Mouse (Mus musculus) left cerebral cortex, postnatal 36 days (tissue): Measurements from ENCODE around the gene Fgfr2. TPM values are rescaled to one million over a fixed set of nuclear protein-coding genes. Genes with fewer than 3 reads are reported as not detected.

ENCODE experiments used
- DNase-seq, 2 experiments: peaks; one replicate each; pipeline ENCODE4 v3.0.0; 2021 to 2022; ENCODE audit warnings: low spot score in 2 of 2, mixed read lengths in 1 of 2
- intact Hi-C: fragments of 180-260 bp; cut with DNase I; formaldehyde crosslinking; loops from one replicate; pipeline ENCODE4 v1.15.1; 2025
- total RNA-seq, 2 experiments: library from RNA; stranded (reverse); gene quantifications; 2 replicates each; pipeline ENCODE4 v1.2.3; 2021

Fgfr2 gene
- total RNA-seq, 2 experiments from 2014 or later: 41.6 to 46.6 TPM

DNA sequence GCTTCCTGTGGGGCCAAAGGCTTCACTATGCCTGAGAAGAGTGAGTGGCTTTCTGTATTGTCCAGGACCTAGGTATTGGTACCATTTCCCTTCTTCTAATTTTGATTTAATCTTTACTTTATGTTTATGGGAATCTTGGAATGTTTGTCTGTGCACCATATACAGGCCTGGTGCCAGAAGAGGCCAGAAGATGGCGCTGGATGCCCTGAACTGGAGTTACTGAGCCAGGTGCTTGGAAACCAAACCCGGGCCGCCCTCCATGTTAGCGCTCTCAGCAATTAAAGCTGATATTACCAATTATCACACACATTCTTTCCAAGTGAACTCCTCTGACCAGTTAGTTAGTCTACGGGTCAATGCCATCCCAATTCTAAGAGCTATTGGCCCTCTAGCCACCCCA lies 68.7 kb downstream of the Fgfr2 start:
- DNase-seq: no peak
- intact Hi-C loops: no loop called here

GRCm38 (mm10) chr7:133053757-133054156 lies 69.4 kb downstream of the Fgfr2 start:
- DNase-seq: no peak
- intact Hi-C loops: no loop called here

- no peak for DNase-seq
- intact Hi-C loops: no loop called here
Observed at GRCm38 (mm10) chr7:133052819-133053218, 70.3 kb downstream of the Fgfr2 start.

- no peak for DNase-seq
- intact Hi-C loops: no loop called here
Observed at GRCm38 (mm10) chr7:133050681-133051080, 72.5 kb downstream of the Fgfr2 start.

DNA sequence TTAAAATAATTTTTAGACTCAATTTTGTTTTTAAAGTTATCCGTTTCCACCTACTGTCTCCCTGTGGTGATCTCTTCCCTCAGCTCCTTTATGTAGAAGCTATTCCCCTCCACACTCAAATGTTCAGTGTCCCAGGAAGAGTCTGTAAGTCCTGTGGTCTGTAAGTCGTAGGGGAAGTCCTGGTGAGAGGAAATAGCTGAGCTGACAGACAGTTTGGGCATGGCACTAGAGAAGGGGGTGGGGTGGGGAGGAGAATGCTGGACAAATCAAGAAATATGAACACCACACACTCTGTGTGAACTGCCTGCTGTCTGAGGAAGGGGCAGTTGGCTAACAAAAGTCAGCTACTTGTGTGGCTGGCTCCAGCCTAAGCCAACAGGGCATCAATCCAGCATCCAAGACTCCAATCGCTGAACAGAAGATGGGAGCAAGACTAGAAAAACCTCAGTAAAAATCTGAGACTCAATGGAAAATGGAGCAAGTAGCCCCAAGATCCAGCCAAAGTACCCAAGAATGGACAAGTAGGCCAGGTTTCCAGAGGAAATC lies 75.0 kb downstream of the Fgfr2 start:
- no peak for DNase-seq
- intact Hi-C loops: no loop called here

GRCm38 (mm10) chr7:133047287-133047686 lies 75.9 kb downstream of the Fgfr2 start:
- no peak for DNase-seq
- intact Hi-C loops: no loop called here

DNA sequence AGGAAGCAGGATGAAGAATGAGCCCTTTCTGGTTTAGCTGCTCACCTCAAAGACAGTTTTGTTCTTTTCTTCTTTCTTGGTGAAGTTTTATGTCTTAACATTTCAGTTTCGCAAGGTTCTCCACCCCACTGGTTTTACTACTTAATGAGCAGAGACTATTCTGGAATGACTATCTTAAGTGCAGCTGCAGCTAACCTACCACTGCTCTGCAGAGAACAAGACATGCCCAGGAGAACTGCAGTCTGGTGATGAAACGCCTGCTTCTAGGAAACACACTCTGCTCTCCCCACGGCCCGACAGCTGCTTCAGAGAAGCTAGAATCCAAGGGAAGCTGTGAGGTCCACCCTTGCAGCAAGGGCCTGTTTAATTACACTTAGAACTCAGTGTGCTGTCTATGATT lies 78.4 kb downstream of the Fgfr2 start:
- DNase-seq: no peak
- intact Hi-C loops: no loop called here

DNA sequence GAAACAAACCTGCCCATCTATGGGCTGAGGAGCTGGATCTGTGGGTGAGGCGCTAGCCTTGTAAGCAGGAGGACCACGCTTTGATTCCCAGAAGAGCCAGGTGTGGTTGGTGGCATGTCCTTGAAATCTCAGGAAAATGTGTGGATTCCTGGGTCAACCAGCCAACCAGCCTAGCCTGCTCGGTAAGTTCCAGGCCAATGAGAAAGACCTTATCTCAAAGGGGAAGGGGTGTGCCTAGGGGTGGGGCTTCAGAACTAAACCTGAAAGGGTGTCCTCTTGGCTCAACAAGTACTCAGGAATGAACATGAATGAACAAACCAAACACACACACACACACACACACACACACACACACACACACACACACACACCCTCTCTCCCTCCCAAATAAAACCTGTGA lies 81.4 kb downstream of the Fgfr2 start:
- no peak for DNase-seq
- intact Hi-C loops: no loop called here

- intact Hi-C loops: no loop called here
- DNase-seq: no peak
Observed at GRCm38 (mm10) chr7:133040688-133041345, 82.3 kb downstream of the Fgfr2 start.

GRCm38 (mm10) chr7:133039556-133040255 lies 83.4 kb downstream of the Fgfr2 start:
- intact Hi-C loops: no loop called here
- DNase-seq: peak; percentile 32 to 54

DNA sequence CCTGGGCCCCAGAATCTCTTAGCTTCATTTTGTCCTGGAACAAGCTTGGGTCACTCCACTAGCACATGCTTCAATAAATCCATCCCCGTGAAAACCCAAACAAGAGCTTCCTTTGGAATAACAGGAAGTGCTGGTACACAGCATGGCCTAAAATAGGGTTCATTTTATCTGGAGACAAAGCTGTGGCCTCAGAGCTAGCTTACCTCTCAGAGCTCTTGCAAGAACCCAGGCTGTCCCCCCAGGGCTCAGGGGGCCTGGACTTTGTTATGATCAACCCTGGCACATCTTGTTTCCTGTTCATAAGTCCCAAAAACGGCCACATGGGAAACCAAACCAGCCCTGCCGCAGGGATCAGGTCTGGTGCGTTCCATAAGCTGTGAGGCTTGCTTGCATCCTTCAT lies 85.5 kb downstream of the Fgfr2 start:
- DNase-seq: no peak
- intact Hi-C loops: no loop called here

- DNase-seq: no peak
- intact Hi-C loops: no loop called here
Observed at GRCm38 (mm10) chr7:133037217-133037616, 85.9 kb downstream of the Fgfr2 start.

DNA sequence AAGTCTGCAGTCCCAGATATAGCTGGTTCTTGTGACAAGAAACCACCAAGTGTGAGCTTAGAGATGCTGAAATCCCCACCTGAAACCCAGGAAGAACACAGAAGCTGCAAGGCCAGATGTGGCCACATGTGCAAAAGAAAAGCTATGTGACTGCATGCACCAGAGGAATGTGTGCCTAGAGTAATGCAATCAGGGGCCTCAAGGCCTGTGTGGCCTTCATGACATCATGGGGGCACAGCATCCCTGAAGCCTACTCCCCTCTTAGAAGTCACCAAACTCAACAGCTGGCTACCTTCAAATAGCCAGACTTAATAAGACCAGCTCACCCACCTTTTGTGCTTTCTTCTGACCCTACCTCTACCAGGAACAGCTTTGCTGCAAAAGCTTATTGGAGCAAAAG lies 87.2 kb downstream of the Fgfr2 start:
- no peak for DNase-seq
- intact Hi-C loops: no loop called here

GRCm38 (mm10) chr7:133032589-133033203 lies 90.5 kb downstream of the Fgfr2 start:
- intact Hi-C loops: loop anchor here (5.0 kb wide), 5 partner anchors 90 to 605 kb away; partner anchors contain the start of genes Ctbp2, Edrf1 and Fgfr2
- peak; percentile 46 to 61 for DNase-seq

DNA sequence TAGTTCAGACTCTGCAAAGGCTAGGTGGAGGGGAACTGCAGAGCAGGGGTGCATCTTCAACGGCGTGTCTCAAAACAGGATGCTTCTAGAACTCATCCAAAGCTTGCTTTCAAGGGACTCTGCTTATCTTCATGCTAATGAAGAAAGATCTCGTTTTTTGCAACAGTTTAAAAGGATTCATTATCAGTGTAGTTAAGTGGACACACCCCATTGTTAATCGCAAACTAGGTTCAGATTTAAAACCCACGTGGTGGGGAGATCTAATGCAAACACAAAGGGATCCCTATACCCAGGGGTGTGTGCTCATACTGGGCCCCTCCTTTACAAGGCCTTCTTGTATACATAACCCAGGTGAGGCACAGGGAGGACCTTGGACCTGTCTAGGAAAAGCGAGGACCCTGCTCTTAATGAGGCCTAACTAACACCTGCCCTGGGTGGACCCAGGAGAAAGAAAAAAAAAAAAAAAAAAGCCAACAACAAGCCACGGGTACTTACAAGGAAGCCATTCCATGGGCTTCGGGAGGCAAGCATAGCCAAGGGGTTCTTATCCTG lies 93.6 kb downstream of the Fgfr2 start:
- DNase-seq: no peak
- intact Hi-C loops: loop anchor here (5.0 kb wide), 5 partner anchors 93 to 608 kb away; partner anchors contain the start of genes Ctbp2, Edrf1 and Fgfr2

- no peak for DNase-seq
- intact Hi-C loops: no loop called here
Observed at GRCm38 (mm10) chr7:133029004-133029403, 94.1 kb downstream of the Fgfr2 start.

DNA sequence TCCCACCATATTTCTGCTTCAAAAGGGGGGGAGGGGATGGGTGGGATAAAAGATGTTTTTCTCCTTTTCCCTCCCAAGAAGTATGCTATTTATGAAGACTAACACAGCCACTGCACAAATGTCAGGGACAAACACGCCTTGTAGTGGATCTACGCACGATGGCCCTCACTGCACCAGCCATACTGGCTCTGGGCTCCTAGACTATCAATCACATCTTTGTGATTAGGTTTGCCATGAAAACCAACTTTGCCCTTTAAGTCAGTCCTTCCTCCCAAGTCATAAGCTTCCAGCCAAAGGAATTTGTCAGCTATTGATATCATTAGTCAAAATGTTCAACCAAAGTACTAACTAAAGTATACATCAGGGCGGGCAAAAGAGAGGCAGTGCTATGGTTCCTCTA lies 95.2 kb downstream of the Fgfr2 start:
- intact Hi-C loops: no loop called here

DNA sequence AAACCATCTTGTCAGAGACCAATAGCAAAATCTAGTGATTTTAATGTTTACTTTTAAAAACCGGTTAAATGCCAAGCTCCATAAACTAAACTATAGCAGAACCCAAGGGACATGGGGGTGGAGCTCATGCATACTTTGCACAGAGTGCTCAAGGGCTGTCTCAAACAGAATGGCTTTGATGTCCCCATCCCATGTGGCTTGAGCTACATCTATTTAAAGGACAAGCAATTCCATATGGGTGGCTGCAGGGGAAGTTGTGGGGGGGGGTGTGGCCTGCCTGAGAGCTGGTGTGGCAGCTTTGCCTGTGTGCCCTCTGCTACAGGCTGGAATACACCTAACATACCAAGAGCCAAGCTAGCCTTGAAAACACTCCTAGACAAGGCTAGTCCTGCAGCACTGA lies 98.5 kb downstream of the Fgfr2 start:
- intact Hi-C loops: no loop called here
- no peak for DNase-seq

More for the DNA sequence above, 95.2 kb downstream of the Fgfr2 start:
- DNase-seq: no peak

DNA sequence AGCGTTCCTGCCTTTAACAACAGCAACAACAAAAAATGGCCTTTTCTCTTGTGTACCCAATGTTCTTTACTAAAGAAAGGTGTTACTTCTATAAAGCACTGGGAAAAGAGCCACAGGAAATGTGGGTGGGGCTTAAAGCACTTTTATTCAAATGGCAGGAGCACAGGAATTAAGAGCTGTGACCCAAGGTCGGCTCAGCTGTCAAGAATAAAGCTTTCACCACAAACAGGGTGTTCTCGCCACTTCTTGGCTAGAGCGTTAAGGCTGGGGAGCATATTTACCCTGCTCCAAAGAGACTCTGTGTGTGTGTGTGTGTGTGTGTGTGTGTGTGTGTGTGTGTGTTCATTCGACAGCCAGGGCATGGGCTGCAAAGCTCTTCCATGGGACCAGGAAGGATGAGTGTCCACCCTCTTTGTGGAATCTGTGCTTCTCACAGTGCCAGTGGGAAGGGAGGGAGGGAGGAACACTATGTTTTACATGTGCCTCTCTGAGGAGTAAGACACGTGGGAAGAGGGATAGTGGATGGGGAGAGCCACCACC lies 103.6 kb downstream of the Fgfr2 start:
- no peak for DNase-seq
- intact Hi-C loops: no loop called here

GRCm38 (mm10) chr7:133018961-133019360 lies 104.2 kb downstream of the Fgfr2 start:
- intact Hi-C loops: no loop called here
- no peak for DNase-seq
